Mouse (Mus musculus) urinary bladder, postnatal 14 days (tissue): ENCODE results near the gene Entpd5.

Experiments
- DNase-seq: peaks from one replicate; pipeline ENCODE4 v3.0.0; 2021; ENCODE audit warnings: low spot score

Entpd5 gene

DNA sequence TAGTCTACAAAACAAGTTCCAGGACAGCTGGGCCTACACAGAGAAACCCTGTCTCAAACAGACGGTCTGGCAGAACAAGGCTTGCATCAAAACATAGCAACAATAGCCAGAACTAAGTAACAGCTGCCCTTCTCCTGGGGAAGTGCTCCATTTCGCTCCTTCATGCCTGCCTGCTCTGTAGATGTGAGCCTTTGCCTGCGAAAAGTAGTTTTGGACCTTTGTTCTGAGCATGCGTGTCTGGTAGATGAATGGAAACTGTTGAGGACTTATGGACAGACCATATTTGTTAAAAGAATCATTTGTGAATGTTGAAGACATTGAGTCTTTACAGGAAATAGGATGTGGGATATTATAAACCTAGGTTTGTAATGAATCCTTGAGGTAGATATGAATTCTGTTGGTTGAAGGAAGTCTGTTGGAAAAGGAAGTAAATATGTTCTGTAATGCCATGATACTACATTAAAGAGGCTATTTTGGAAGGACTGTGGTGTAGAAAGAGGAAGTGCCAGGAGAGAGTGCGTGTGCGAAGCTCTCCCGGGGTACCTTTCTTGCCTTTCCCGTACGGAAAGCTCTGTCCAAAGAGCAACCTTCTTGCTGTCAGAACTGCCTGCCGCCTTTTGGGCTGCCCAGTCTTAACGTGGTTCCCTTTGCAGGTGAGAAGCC is 71.7 kb downstream of the Entpd5 start:
- no peak for DNase-seq

DNA sequence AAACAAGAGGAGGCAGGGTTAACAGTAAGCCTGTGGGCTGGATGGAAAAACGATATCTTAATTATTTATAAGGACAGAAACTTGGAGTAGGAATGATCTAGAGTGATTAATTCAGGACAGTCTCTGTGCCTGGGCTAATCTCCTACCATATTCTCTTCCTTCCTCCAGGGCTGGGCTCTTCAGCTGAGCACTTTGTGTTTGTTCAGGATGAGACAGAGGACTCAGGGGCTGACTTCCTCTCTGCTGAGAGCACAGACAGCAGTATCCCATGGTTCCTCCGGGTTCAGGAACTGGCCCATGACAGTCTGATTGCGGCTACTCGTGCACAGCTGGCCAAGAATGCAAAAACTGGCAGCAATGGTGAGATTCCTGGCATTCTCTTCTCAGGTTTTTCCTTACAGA is 81.7 kb downstream of the Entpd5 start:
- DNase-seq, result no peak
